Mouse (Mus musculus): ENCODE results near the gene Pax6. TPM values are rescaled to one million over a fixed set of nuclear protein-coding genes. Genes with fewer than 3 reads are reported as not detected.

The Pax6 gene
- total RNA-seq, 4 experiments from 2014 or later: not detected

DNA sequence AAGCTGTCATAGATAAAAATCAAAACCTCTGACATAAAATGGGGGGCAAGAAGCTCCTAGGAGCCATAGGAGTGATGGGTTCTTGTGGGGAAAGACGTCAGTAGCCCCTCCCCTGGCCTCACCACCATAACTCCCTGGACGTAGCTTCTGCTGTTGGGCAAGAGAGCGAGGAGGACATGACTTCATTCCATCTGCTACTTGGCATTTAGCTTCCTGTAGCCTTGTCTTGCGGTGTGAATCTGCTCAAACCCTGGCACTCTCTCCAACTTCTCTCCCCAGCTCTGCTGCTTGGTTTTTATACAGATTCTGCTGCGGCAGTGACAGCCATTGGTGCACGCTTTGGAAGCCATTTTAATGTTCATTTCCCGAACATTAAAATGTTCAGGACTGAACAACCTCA, 78.2 kb downstream of the Pax6 start:
- no peak for DNase-seq

Other genes with a start within 250 kb of the Pax6 start
- gene Elp4, start 235.7 kb downstream of the Pax6 start, total RNA-seq (2022): 10 to 100 TPM; 13.5 to 23.1 (median 16.5) TPM
- gene Immp1l, start 235.7 kb downstream of the Pax6 start, total RNA-seq (2022): 10 to 100 TPM; 33.4 to 50.7 (median 36.8) TPM

All from adrenal gland, adult 8-10 months (tissue).